10 mouse cellular contexts compared by ENCODE assay signal in genomic region chr11:94420325-94420724, GRCm38 (mm10). TPM values are rescaled to one million over a fixed set of nuclear protein-coding genes. Genes with fewer than 3 reads are reported as not detected.
DNase-seq lines count a peak whose midpoint lies in the region; ATAC-seq and TF ChIP-seq lines count a peak whose summit lies in the region.
"Had no signal": no experiment of that assay in that cellular context is flagged by ENCODE, and none has a peak within 500 bp of the region (broad histone marks: within the 10 kb centered on the region; RNA-seq: fewer than 3 reads in every experiment).

No protein-coding gene starts in this region.

- intact Hi-C loops in left cerebral cortex, adult 2 months (cut with DNase I), result loop anchor here (2.0 to 5.0 kb wide), 2 partner anchors 64 to 127 kb away; partner anchors contain the start of gene Rsad1
- intact Hi-C loops in left cerebral cortex, postnatal 4 days (cut with DNase I), result no loop called here

- peaks cover 18% of the 10 kb centered on the region for H3K36me3 ChIP-seq in forebrain, embryonic 14.5 days (ENCODE audit: control insufficient read depth, insufficient read depth, low read length)
- peaks cover 14% of the 10 kb centered on the region for H3K36me3 ChIP-seq in forebrain, embryonic 12.5 days (replicated peaks)
- peaks cover 89% of the 10 kb centered on the region for H3K36me3 ChIP-seq in limb, embryonic 10.5 days

- no peaks in the 10 kb centered on the region for H3K27me3 ChIP-seq in forebrain, embryonic 14.5 days (replicated peaks; ENCODE audit: control insufficient read depth, insufficient read depth, low read length)
- H3K27me3 ChIP-seq in forebrain, embryonic 12.5 days, result peaks cover 7% of the 10 kb centered on the region; the same call in 1 of the 2 replicates
- H3K27me3 ChIP-seq in limb, embryonic 10.5 days (ENCODE audit: low read depth, poor library complexity, severe bottlenecking), result peaks cover 54% of the 10 kb centered on the region
- H3K27me3 ChIP-seq: embryonic facial prominence, embryonic 13.5 days had no signal

- no peak overlapping the region for H3K27ac ChIP-seq in forebrain, embryonic 14.5 days (ENCODE audit: low read depth, low read length)
- H3K27ac ChIP-seq in forebrain, embryonic 12.5 days, result no peak overlapping the region
- H3K27ac ChIP-seq in left cerebral cortex, adult 2 months, result no peak overlapping the region
- H3K27ac ChIP-seq in limb, embryonic 10.5 days, result no peak overlapping the region

- DNase-seq in forebrain, embryonic 14.5 days (ENCODE audit: low spot score), result peak; percentile 69
- DNase-seq in left cerebral cortex, adult 2 months (ENCODE audit: extremely low spot score in 1 of 2, low spot score in 2 of 2), result peak in 1 of 2 experiments; percentile 47
- no peak for DNase-seq in left cerebral cortex, postnatal 4 days
- DNase-seq in adrenal gland, postnatal 25 days, result peak; percentile 41
- peak; percentile 77 for DNase-seq in kidney, postnatal 10 days
- no peak for DNase-seq in limb, embryonic 10.5 days (ENCODE audit: low spot score)
- DNase-seq in spleen, adult 12 weeks (ENCODE audit: low spot score), result no peak

- peaks cover 3% of the 10 kb centered on the region; the same call in 1 of the 2 replicates for H3K4me1 ChIP-seq in forebrain, embryonic 14.5 days (ENCODE audit: control insufficient read depth, insufficient read depth, low read length)
- H3K4me1 ChIP-seq in forebrain, embryonic 12.5 days, result peaks cover 44% of the 10 kb centered on the region
- peaks cover 59% of the 10 kb centered on the region for H3K4me1 ChIP-seq in limb, embryonic 10.5 days

- H3K9ac ChIP-seq in forebrain, embryonic 14.5 days (ENCODE audit: low read length), result no peak overlapping the region
- no peak overlapping the region for H3K9ac ChIP-seq in forebrain, embryonic 12.5 days
- H3K9ac ChIP-seq: embryonic facial prominence, embryonic 13.5 days had no signal

- ATAC-seq in forebrain, embryonic 14.5 days, result no peak
- no peak for ATAC-seq in forebrain, embryonic 12.5 days (ENCODE audit: low FRiP score)

- peak; percentile 69 for TF ChIP-seq CTCF in left cerebral cortex, adult 2 months (IDR thresholded peaks at IDR 0.05)

- 33% methylated on average over 7 of the region's 7 CpGs for WGBS in forebrain, embryonic 14.5 days
- 38% methylated on average over 7 of the region's 7 CpGs for WGBS in forebrain, embryonic 12.5 days
- 33% methylated on average over 7 of the region's 7 CpGs for WGBS in limb, embryonic 10.5 days

- H3K9me3 ChIP-seq in forebrain, embryonic 14.5 days (replicated peaks; ENCODE audit: control insufficient read depth, low read length), result no peaks in the 10 kb centered on the region
- no peaks in the 10 kb centered on the region for H3K9me3 ChIP-seq in forebrain, embryonic 12.5 days
- H3K9me3 ChIP-seq in limb, embryonic 10.5 days (replicated peaks), result no peaks in the 10 kb centered on the region
- H3K9me3 ChIP-seq: embryonic facial prominence, embryonic 13.5 days had no signal

- H3K4me2 ChIP-seq in forebrain, embryonic 14.5 days (ENCODE audit: low read length), result no peak overlapping the region
- no peak overlapping the region for H3K4me2 ChIP-seq in forebrain, embryonic 12.5 days
- H3K4me2 ChIP-seq: embryonic facial prominence, embryonic 13.5 days had no signal

- H3K4me3 ChIP-seq in forebrain, embryonic 14.5 days (ENCODE audit: low read depth, low read length), result no peak overlapping the region
- H3K4me3 ChIP-seq in forebrain, embryonic 12.5 days (replicated peaks), result no peak overlapping the region
- H3K4me3 ChIP-seq in left cerebral cortex, adult 2 months, result no peak overlapping the region
- no peak overlapping the region for H3K4me3 ChIP-seq in limb, embryonic 10.5 days
- H3K4me3 ChIP-seq: embryonic facial prominence, embryonic 13.5 days had no signal

RNA-seq across cellular contexts. Expression of gene Abcc3, which starts 27.5 kb away (rescaled TPM):
- polyA plus RNA-seq in forebrain, embryonic 14.5 days (2014; fragmentation: Nextera tagmentation; extraction: Ambion mirVana), result 0.27 and 1.7 TPM in 2 replicates
- polyA plus RNA-seq in forebrain, embryonic 12.5 days (2016; fragmentation: Nextera tagmentation; extraction: Ambion mirVana), result 0.41 and 0.49 TPM in 2 replicates
- total RNA-seq in left cerebral cortex, adult 2 months (2021), result 1 to 10 TPM; 1.6 to 2.4 TPM
- 1 to 10 TPM in 1 of 2 experiments, under 1 TPM in 1; 0.70 to 1.4 TPM for total RNA-seq in left cerebral cortex, postnatal 4 days (2021)
- 4.5 and 5.1 TPM in 2 replicates for total RNA-seq in adrenal gland, postnatal 25 days (2021)
- polyA plus RNA-seq in limb, embryonic 10.5 days (2016; fragmentation: Nextera tagmentation; extraction: Ambion mirVana), result 0.59 and 0.88 TPM in 2 replicates

RNA-seq across cellular contexts. Expression of gene Cacna1g, which starts 53.7 kb away (rescaled TPM):
- polyA plus RNA-seq in forebrain, embryonic 14.5 days (2014; fragmentation: Nextera tagmentation; extraction: Ambion mirVana), result 7.0 and 7.1 TPM in 2 replicates
- polyA plus RNA-seq in forebrain, embryonic 12.5 days (2016; fragmentation: Nextera tagmentation; extraction: Ambion mirVana), result 9.6 and 12.1 TPM in 2 replicates
- 10 to 100 TPM; 93.0 to 98.7 TPM for total RNA-seq in left cerebral cortex, adult 2 months (2021)
- total RNA-seq in left cerebral cortex, postnatal 4 days (2021), result 100 to 1,000 TPM; 180 to 184 TPM
- total RNA-seq in adrenal gland, postnatal 25 days (2021), result 0.24 and 1.0 TPM in 2 replicates
- 12.7 and 21.4 TPM in 2 replicates for polyA plus RNA-seq in limb, embryonic 10.5 days (2016; fragmentation: Nextera tagmentation; extraction: Ambion mirVana)
- total RNA-seq: neutrophil, adult 5-6 weeks had no signal

Comparison
In these comparisons a context has a peak if more than half of its experiments do, and no peak if none do; other contexts are left out.
1. DNase-seq: peak in forebrain, embryonic 14.5 days (single experiment), adrenal gland, postnatal 25 days (single experiment) and kidney, postnatal 10 days (single experiment); none in left cerebral cortex, postnatal 4 days (single experiment), limb, embryonic 10.5 days (single experiment) and spleen, adult 12 weeks (single experiment).
2. RNA of gene Cacna1g, which starts 53.7 kb away (total RNA-seq): 180 to 184 TPM in left cerebral cortex, postnatal 4 days and 93.0 to 98.7 TPM in left cerebral cortex, adult 2 months; 0.24 to 1.0 TPM in adrenal gland, postnatal 25 days; every median in the first group is over 10 times any median in the second.